Mouse (Mus musculus) central nervous system, embryonic 11.5 days (tissue): ENCODE data around the gene Mrpl53. TPM values are rescaled to one million over a fixed set of nuclear protein-coding genes. Genes with fewer than 3 reads are reported as not detected.

Experiments used
- polyA plus RNA-seq: library from polyadenylated mRNA; depleted of rRNA; stranded (reverse); fragments of >200 nt; gene quantifications from 2 replicates; pipeline ENCODE4 v1.2.3, GENCODE M21; 2012; rRNA removed

Gene Mrpl53
- 111 and 115 TPM in 2 replicates for polyA plus RNA-seq

GRCm38 (mm10) chr6:83108762-83109668, at the start of gene Mrpl53:
Gene Mrpl53, plus strand, starts transcription at chr6:83109040.

GRCm38 (mm10) chr6:83070247-83070310, 38.8 kb upstream of the Mrpl53 start, which contains the start of gene Tlx2:
Gene Tlx2, minus strand, starts transcription at chr6:83070293.

GRCm38 (mm10) chr6:83077630-83078323, 31.1 kb upstream of the Mrpl53 start, which contains the start of gene Pcgf1:
Gene Pcgf1, plus strand, starts transcription at chr6:83077869.

GRCm38 (mm10) chr6:83086121-83087035, 22.5 kb upstream of the Mrpl53 start, which contains the start of gene Lbx2:
Gene Lbx2, plus strand, starts transcription at chr6:83086367.

GRCm38 (mm10) chr6:83101316-83101687, 7.5 kb upstream of the Mrpl53 start, which contains the start of the genes Ccdc142 and Gm42688:
Gene Ccdc142, plus strand, starts transcription at chr6:83101601.
Gene Gm42688, plus strand, starts transcription at chr6:83101617.

GRCm38 (mm10) chr6:83115011-83115671, 6.3 kb downstream of the Mrpl53 start, which contains the start of gene Mogs:
Gene Mogs, plus strand, starts transcription at chr6:83115496.

GRCm38 (mm10) chr6:83120930-83121862, 12.4 kb downstream of the Mrpl53 start, which contains the start of gene Wbp1:
Gene Wbp1, minus strand, starts transcription at chr6:83121559.

GRCm38 (mm10) chr6:83125331-83125730, 16.5 kb downstream of the Mrpl53 start, which contains the start of gene Ino80b:
Gene Ino80b, minus strand, starts transcription at chr6:83125431.

GRCm38 (mm10) chr6:83134951-83135513, 26.2 kb downstream of the Mrpl53 start, which contains the start of gene Rtkn:
Gene Rtkn, plus strand, starts transcription at chr6:83135463.

GRCm38 (mm10) chr6:83156259-83156684, 47.4 kb downstream of the Mrpl53 start, which contains the start of the genes Wdr54 and 1700003E16Rik:
Gene Wdr54, minus strand, starts transcription at chr6:83156397.
Gene 1700003E16Rik, plus strand, starts transcription at chr6:83156404.

Other genes starting within 250 kb of the Mrpl53 start
- gene Sema4f, start 169.3 kb upstream of the Mrpl53 start, polyA plus RNA-seq, result 4.6 and 5.0 TPM in 2 replicates
- gene M1ap, start 162.1 kb upstream of the Mrpl53 start, polyA plus RNA-seq, result 0.31 and 1.7 TPM in 2 replicates
- gene Dok1, start 75.6 kb upstream of the Mrpl53 start, polyA plus RNA-seq, result 7.7 and 8.2 TPM in 2 replicates
- gene Loxl3, start 74.9 kb upstream of the Mrpl53 start, polyA plus RNA-seq, result 10.1 and 15.8 TPM in 2 replicates
- 209 and 289 TPM in 2 replicates for gene Aup1, start 54.5 kb upstream of the Mrpl53 start, polyA plus RNA-seq
- 70.4 and 80.9 TPM in 2 replicates for gene Htra2, start 53.8 kb upstream of the Mrpl53 start, polyA plus RNA-seq
- gene Dqx1, start 51.2 kb upstream of the Mrpl53 start, polyA plus RNA-seq, result 2.0 and 3.3 TPM in 2 replicates
- 4.1 and 7.5 TPM in 2 replicates for gene Tlx2, start 38.7 kb upstream of the Mrpl53 start, polyA plus RNA-seq
- 42.4 and 49.1 TPM in 2 replicates for gene Pcgf1, start 31.2 kb upstream of the Mrpl53 start, polyA plus RNA-seq
- 0.59 and 1.2 TPM in 2 replicates for gene Lbx2, start 22.7 kb upstream of the Mrpl53 start, polyA plus RNA-seq
- 4.1 and 5.1 TPM in 2 replicates for gene Ccdc142, start 7.4 kb upstream of the Mrpl53 start, polyA plus RNA-seq
- 4.2 and 4.9 TPM in 2 replicates for gene Gm42688, start 7.4 kb upstream of the Mrpl53 start, polyA plus RNA-seq
- 47.3 and 47.7 TPM in 2 replicates for gene Mogs, start 6.5 kb downstream of the Mrpl53 start, polyA plus RNA-seq
- gene Wbp1, start 12.5 kb downstream of the Mrpl53 start, polyA plus RNA-seq, result 201 and 275 TPM in 2 replicates
- gene Ino80b, start 16.4 kb downstream of the Mrpl53 start, polyA plus RNA-seq, result 37.2 and 53.1 TPM in 2 replicates
- gene Rtkn, start 26.4 kb downstream of the Mrpl53 start, polyA plus RNA-seq, result 72.3 and 77.8 TPM in 2 replicates
- 13.5 and 17.0 TPM in 2 replicates for gene Wdr54, start 47.4 kb downstream of the Mrpl53 start, polyA plus RNA-seq
- 0.57 and 0.73 TPM in 2 replicates for gene 1700003E16Rik, start 47.4 kb downstream of the Mrpl53 start, polyA plus RNA-seq
- gene Dctn1, start 56.9 kb downstream of the Mrpl53 start, polyA plus RNA-seq, result 142 and 229 TPM in 2 replicates
- 1.4 and 1.6 TPM in 2 replicates for gene Slc4a5, start 110.8 kb downstream of the Mrpl53 start, polyA plus RNA-seq
- 29.9 and 33.6 TPM in 2 replicates for gene Mthfd2, start 216.9 kb downstream of the Mrpl53 start, polyA plus RNA-seq
- 35.4 and 54.1 TPM in 2 replicates for gene Mob1a, start 217.0 kb downstream of the Mrpl53 start, polyA plus RNA-seq
- 48.7 and 77.4 TPM in 2 replicates for gene Bola3, start 240.1 kb downstream of the Mrpl53 start, polyA plus RNA-seq